Mouse (Mus musculus): ENCODE measurements around the gene Spag6.

DNA sequence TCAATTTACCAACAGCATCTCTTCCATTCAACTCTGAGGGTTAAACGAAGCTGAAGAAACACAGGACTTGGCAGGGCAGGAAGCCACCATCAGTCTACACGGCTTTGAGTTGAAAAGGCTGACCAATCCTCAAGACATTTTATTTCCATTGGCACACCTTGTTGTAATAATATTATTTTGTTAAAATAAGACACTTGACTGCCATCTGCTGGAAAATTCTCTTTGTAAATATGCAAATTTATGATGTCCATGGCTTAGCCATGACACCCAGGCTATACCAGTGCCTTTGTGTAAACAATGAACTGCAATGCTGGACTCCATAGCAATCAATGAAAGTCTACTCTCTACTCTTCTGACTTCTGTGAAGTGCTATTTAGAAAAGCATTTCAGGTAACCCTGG is 62.3 kb downstream of the Spag6 start:
- no peak for TF ChIP-seq ZC3H11A (IDR thresholded peaks at IDR 0.05; ENCODE audit: borderline replicate concordance, low read depth, low read length)
- no peak for TF ChIP-seq ZNF384 (IDR thresholded peaks at IDR 0.05; ENCODE audit: low read depth, low read length)
- TF ChIP-seq HCFC1 (IDR thresholded peaks at IDR 0.05; ENCODE audit: borderline replicate concordance, insufficient read depth, low read length): no peak
- TF ChIP-seq CHD2 (IDR thresholded peaks at IDR 0.05; ENCODE audit: low read depth, low read length): no peak
